Mouse (Mus musculus): ENCODE data around the gene Ang4.

The Ang4 gene

DNA sequence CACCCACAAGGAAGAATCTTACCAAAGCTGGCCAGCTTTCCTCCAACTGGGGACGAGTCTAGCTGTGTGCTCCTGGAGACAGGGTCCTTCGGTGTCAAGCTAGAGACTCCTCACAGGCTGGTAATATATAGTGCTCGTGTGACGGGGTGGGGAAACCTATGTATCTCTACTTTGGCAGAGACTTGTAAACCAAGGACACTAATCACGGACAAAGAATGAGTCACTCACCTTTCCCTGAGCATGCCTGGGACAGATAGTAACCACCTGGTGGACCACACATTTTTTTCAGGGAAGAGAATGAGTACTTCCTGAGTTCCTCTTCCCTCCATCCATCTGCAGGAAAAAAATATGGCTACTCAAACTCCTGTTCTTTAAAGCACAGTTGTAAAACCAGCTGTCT lies at the start of gene Ang4:
Gene Ang4, minus strand, starts transcription at position 101 of the 400 bp plus-strand sequence.
- ATAC-seq (ENCODE audit: low TSS enrichment), result no peak

DNA sequence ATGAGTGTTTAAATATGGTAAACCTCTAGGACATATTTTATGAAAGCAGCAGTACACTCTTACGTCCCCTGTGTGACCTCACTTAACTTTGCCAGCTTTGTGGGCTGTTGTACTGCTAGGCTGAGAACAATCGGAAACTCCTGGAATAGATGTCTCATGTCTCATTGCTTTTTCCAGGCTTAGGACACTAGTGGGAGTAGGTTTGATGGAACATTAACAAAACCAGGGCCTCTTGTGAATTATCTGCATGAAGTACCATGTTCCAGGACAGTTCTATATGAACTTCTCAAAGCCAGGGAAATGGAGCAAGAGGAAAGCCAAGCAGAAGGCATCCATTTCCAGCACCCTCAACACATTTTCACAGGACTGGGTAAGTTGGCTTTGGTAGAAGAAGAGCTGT lies 26.4 kb upstream of the Ang4 start, which contains the start of gene AY358078:
Gene AY358078, plus strand, starts transcription at position 301 of the 400 bp plus-strand sequence.
- no peak for ATAC-seq (ENCODE audit: low TSS enrichment)

GRCm38 (mm10) chr14:51794106-51794505 lies 20.7 kb upstream of the Ang4 start:
- ATAC-seq (ENCODE audit: low TSS enrichment), result no peak

- ATAC-seq (ENCODE audit: low TSS enrichment), result no peak
Observed at GRCm38 (mm10) chr14:51789196-51789595, 15.8 kb upstream of the Ang4 start.

GRCm38 (mm10) chr14:51787061-51787460 lies 13.7 kb upstream of the Ang4 start:
- no peak for ATAC-seq (ENCODE audit: low TSS enrichment)

DNA sequence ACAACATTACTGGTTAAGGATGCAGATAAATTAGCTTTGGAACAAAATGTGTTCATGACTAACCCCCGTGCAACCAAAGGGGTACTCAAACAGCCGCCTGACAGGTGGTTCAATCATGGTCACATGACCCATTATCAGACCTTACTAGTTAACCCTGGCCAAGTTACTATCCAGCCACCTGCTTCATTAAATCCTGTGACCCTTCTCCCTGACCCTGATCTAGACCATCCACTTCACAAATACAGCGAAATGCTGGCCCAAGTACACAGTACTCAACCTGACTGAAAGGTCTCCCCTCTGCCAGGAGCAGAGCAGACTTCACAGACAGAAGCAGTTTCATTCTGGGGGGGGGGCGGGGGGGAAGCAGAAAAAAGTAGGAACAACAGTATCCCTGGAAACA lies 12.9 kb upstream of the Ang4 start:
- ATAC-seq (ENCODE audit: low TSS enrichment), result no peak

DNA sequence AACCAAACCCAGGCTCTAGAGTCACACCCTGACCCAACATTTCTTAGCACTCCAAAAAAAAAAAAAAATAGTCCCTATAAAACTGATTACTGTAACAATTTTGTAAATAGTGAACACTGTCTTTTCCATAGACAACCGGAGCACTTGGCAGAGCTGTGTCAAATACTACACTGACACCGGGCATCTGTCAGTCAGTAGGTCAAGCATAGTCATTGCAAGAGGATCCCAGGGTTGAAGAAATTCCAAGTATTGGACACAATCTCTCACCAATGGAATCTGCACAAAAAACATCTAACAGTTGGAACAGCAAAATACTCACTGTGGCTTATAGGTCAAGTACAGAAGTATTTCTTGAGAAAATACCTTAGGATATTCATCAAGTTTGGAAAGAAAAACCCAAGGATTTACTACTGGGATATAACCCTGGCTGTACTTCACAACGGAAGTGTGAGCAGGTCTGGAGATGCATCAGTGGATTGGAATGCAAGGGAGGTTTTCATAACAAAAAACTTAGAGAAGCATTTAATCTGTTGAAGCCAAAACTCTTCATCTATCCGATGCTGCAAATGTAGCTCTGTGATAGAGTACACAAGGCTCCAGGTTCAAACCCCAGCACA lies 5.6 kb upstream of the Ang4 start:
- ATAC-seq (ENCODE audit: low TSS enrichment), result no peak

- no peak for ATAC-seq (ENCODE audit: low TSS enrichment)
Observed at GRCm38 (mm10) chr14:51777791-51778190, 4.4 kb upstream of the Ang4 start.

GRCm38 (mm10) chr14:51771378-51771777 lies 2.0 kb downstream of the Ang4 start:
- 0 out of 2 replicates have a peak, but pooled peaks have one; percentile 31 for ATAC-seq (ENCODE audit: low TSS enrichment)

DNA sequence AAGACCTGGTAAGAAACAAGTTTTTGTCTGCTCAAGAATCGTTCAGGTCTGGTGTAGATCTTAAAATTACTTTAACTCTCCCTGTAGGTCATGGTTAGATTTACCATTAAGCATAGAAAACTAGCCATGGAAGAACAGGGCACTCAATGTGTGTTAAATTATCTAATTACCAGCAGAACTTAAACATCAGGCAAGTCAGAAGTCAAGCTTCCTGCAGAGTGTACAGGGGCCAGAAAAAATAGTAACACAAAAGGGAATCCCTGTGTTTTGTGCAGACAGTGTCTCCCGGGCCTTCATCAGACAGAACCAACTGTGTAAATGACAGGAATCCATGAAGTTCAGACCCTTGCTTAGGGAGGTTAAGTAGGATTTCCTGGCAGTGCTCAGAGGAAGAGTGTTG lies 17.4 kb downstream of the Ang4 start:
- ATAC-seq (ENCODE audit: low TSS enrichment), result no peak

GRCm38 (mm10) chr14:51740347-51741170 lies 32.8 kb downstream of the Ang4 start:
- ATAC-seq (ENCODE audit: low TSS enrichment), result 0 out of 2 replicates have a peak, but pooled peaks have one; percentile 13

DNA sequence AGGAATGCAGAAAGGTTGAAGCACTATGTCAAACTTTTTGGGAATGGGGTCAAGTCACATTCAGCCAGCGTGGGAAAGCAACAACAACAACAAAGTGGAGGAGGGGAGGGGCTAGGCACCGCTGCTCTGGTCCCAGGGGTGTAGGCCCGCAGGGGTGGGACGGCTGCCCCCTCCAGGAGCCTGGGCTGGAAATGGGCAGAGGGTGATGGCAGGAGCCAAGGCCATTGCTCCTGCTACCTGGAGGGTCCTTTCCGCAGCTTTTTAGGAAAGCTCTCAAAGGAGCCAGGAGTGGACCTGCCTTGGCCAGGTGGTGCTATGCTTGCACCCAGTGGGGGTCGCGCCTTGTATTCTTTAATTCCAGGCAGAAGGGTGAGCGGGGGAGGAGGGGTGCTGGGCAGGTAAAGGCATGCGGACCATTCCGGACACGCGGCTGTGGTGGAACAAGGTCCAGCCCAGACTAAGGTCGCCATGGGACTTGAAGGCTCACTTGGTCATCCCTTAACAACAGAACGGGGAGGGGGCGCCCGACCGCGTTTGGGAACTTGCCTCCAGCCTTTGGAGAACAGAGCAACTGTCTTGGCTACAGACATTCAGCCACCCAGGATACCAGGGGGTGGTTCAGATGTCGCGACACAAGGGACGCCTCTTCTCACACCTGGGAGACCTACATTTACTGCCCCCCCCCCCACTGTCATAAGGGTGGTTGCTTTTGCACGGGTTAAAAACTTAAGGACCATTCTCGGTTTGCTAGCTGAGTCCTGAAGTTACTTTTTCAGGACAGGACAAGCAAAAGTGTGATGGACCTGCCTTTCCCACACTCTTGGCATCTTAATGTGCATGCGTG lies 34.0 kb downstream of the Ang4 start:
- no peak for ATAC-seq (ENCODE audit: low TSS enrichment)

GRCm38 (mm10) chr14:51738411-51739149 lies 34.8 kb downstream of the Ang4 start:
- peak; percentile 50; the same call in 1 of the 2 replicates for ATAC-seq (ENCODE audit: low TSS enrichment)

DNA sequence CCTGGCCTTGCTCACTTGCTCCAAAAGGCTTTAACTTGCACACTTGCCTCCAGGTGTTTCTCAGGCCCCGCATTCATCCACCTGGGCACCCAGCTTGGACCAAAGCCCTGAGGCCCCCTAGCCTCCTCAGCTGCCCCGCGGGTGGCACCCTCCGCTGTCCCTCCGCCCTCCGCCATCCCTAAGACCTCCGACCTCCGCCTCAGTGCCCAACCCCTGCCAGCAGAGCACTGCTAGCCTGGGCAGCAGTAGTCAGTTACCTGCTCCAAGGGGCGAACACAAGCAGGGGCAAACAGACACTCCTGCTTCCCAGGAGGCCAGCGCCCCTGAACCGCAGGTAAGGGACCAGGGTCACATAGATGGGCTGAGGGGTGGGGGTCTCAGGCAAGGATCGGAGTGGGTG lies 35.4 kb downstream of the Ang4 start:
- no peak for ATAC-seq (ENCODE audit: low TSS enrichment)

DNA sequence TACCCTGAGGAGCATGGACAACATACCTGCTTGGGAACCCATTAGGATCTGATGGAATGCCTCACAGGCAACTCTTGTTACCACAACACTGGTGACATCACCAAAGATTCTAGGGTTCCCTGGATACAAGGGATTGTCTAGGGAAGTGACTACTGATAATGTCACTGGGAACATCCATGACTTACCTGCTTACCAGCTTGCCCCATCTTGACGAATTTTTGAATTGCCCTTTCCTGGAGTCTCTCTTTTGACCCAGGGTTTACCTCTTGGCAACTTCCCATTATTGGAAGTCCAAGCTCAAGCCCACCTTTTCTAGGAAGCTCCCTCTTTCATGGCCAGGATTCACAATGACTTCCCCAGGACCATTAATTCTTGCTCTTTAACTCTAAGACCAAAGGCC lies 56.3 kb downstream of the Ang4 start, which contains the start of gene Gm5800:
Gene Gm5800, minus strand, starts transcription at position 101 of the 400 bp plus-strand sequence.
- no peak for ATAC-seq (ENCODE audit: low TSS enrichment)

All from frontal cortex, adult (tissue).